Mouse (Mus musculus) cerebellum, adult 9-10 months (tissue): ENCODE measurements at regions not wholly inside any gene's neighbourhood (a gene's known extent, or its start where the extent isn't known, plus 50 kb on each side); places are given as distances from the start of the nearest gene placed in this dataset.

ENCODE experiments used
- DNase-seq: peaks from one replicate; pipeline ENCODE4 v3.0.0; 2022

DNA sequence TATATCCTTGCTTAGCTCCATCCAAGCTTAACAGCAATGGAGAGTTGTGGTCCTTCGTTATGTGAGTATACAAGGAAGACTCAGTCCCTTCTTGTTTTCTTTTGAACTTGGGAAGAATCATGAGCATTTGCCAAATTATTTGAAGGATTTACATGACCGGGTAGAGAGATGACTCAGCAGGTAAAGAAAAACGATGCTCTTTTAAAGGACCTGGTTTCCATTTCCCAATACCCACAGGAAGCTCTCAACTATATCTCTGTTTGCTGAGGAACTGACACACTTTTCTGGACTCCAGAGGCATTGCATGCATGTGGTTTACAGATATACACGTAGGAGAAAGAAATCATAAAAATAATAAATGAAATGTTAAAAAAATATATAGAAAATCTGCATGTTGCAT lies 457.5 kb downstream of the Ppargc1a start:
- DNase-seq = no peak

DNA sequence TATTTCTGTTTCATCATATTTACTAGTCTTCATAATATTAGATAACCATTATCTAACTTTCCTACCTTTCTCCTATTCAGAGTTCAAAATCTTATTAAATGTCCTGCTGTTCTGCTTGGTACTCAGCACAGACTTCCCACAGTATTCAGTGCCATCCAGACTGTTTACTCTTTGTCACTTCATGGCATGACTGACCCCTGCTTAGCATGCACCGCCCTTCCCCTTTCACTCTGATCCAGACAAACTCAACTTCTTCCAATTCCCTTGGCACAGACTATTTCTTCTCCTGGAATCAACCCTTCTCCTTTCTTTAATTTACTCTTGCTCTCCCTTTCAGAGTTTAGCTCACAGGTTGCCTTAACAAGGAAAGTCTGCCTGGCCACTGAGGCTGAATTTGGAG lies 458.8 kb downstream of the Ppargc1a start:
- peak; percentile 2 for DNase-seq

GRCm38 (mm10) chr5:51108181-51108580 lies 459.3 kb downstream of the Ppargc1a start:
- no peak for DNase-seq

- DNase-seq = no peak
Observed at GRCm38 (mm10) chr5:51099902-51100301, 467.6 kb downstream of the Ppargc1a start.

DNA sequence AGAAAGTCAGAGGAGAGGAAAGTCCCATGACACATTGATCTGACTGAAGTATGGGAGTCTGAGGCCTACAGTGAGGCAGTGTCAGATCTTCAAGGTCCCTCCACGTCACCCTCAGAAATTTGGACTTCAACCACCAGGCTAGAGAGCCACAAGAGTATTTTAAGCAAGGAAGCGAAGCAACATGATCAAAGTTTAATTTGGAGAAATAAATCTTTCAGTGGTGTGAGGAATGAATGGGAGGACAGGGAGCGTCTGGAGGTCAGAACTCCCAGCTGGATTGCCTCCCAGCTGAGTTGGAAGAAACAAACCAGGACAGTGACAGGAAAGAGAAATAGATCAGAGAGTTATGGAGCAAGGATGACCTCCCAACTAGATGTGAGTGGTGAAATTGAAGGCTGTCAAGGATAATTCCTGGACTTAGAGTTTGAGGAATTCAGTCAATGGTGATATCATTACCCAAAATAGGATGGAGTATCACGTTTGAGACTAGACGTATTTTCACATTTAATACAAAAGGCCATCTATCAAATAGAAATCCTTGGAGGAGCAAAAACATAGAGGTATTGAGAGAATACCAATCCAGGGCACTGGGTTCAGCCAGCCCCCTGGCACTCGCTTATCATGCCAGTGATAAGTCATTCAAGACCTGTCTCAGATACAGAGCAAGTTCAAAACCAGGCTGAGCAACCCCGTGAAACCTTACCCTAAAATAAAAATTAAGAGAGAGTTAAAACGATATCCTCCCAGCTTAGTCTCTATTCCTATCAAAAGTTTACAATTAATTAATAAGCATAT lies 494.7 kb downstream of the Ppargc1a start:
- no peak for DNase-seq

- DNase-seq = no peak
Observed at GRCm38 (mm10) chr5:51072146-51072545, 495.4 kb downstream of the Ppargc1a start.

GRCm38 (mm10) chr5:51069668-51070067 lies 497.9 kb downstream of the Ppargc1a start:
- no peak for DNase-seq

DNA sequence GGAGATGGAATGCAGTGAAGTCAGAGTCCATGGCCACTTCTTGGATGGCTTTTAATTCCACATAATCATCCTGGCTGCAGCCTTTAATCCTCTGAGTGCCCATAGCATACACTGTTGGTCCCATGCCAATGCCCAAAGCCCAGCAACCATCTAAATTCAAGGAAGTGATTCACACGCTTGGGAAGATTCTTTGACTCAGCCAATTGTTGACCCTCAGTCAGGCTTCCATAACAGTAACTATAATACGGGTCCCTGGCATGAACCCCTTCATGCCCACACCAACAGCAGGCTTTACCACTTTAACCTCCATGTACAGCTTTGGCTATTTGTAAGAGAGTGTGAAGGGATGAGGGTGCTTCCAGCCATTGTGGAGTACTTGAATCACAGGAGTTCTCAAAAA lies 521.7 kb downstream of the Ppargc1a start:
- DNase-seq = no peak

GRCm38 (mm10) chr5:51041541-51042217 lies 525.8 kb downstream of the Ppargc1a start:
- no peak for DNase-seq

DNA sequence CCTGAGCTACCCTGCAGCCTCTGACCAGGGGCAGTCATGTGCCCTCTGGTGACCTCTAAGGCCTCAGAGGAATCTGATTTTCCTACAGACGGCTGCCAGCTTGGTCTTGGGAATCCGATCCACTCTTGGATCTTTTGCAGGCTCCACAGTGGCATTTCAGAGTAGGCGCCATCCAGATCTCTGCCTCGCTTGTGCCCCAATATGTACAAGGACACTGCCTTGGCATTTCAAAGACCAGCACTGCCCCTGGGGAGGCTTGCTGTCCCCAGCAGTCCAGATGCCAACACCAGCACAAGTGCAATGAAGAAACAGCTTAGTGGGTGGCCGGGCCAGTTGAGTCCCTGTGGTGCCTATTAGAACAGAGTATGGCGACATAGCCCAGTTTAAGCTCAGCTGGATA lies 526.6 kb downstream of the Ppargc1a start:
- no peak for DNase-seq

GRCm38 (mm10) chr5:51040463-51040862 lies 527.1 kb downstream of the Ppargc1a start:
- no peak for DNase-seq

DNA sequence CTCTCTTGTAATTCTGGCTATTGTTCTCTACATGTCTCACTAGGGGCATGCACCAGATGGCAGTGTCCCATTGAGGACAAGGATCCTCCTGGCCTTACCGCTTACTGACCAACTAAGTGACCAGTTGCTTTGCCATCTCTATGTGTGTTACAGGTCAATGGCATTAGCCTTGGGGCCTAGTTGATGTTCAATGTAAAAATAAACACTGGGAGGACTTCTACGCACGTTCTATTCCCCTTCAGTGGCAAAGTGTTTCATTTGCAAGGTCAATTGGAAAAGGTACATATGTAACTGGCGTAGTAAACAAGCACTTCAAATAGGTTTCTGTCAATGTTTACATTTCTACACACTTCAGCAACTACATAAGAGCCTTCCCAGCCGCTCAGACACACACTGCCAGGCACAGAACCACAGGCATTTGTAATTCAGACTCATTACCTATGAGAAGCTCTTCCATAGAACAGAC lies 527.8 kb downstream of the Ppargc1a start:
- DNase-seq = peak; percentile 13

DNA sequence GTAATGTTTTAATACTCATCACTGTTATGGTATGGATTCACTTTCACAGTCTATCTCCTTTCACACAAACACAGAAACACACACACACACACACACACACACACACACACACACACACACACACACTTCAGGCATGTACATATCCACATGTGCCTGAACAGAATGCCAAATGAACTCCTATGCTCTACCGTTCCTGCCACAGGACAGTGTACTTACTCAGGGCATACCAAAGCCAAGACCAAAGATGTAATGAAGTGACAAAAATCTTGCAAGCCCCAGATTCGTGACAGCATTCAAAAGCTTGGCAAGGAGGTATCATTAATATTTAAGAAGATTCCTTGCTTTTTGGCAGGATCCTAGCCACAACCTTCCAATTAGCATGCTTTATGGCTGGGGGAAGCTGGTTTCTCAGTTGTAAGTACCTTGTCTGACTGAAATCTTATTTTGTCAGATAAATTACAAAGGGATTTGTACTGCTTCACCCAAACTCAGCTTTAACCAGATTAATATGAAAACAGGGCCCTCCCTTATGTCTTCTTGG lies 531.0 kb downstream of the Ppargc1a start:
- no peak for DNase-seq

GRCm38 (mm10) chr5:51028966-51029365 lies 538.6 kb downstream of the Ppargc1a start:
- DNase-seq = no peak

GRCm38 (mm10) chr5:50990822-50991537 lies 576.5 kb downstream of the Ppargc1a start:
- DNase-seq = no peak
